Mouse (Mus musculus) inflammation-experienced regulatory T-cells (primary cell): Measurements from ENCODE around the gene Tmem132d. TPM values are rescaled to one million over a fixed set of nuclear protein-coding genes. Genes with fewer than 3 reads are reported as not detected.

Experiments used
- polyA plus RNA-seq, 2 experiments: library from polyadenylated mRNA; unstranded; fragments of 100-300 nt; shearing (Covaris generic); gene quantifications; one replicate each; pipeline ENCODE4 v1.2.1; 2017

The Tmem132d gene
- polyA plus RNA-seq = under 1 TPM; 0.02 to 0.64 TPM

DNA sequence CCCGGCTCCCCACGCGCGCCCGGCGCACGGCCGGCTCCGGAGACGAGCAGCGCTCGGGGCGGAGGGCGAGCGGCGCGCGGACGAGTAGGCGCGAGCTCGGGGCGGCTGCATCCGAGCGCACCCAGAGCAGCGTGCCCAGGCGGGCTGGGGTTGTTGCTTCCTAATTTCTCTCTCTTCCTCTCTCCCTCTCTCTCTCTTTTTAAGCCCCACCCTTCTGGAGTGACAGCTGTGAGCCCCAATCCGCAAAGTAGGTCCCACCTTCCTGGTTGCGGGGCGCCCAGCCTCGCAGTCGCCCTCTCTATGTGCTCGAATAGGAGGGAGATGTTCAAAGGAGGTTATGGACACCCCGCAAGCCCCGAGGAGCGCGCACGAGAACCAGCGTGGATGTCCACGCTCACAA lies at the start of gene Tmem132d:
Gene Tmem132d (minus strand): TSS at position 162 of the 400 bp plus-strand sequence.

Other genes with a start within 250 kb of the Tmem132d start
- gene Fzd10, start 167.8 kb upstream of the Tmem132d start, polyA plus RNA-seq = 1 to 10 TPM in 1 of 2 experiments, under 1 TPM in 1; 0.16 to 2.7 TPM